Mouse (Mus musculus): ENCODE data around the gene Snrpd3.

The Snrpd3 gene

GRCm38 (mm10) chr10:75534934-75535333 is 17.6 kb downstream of the Snrpd3 start:
- 55% methylated on average over 8 of the region's 8 CpGs for WGBS

- WGBS, result 50% methylated on average over 2 of the region's 2 CpGs
Measured at GRCm38 (mm10) chr10:75535423-75535822, 18.1 kb downstream of the Snrpd3 start.

GRCm38 (mm10) chr10:75536123-75536522 is 18.8 kb downstream of the Snrpd3 start:
- 94% methylated on average over 5 of the region's 5 CpGs for WGBS

- WGBS, result 65% methylated on average over 7 of the region's 7 CpGs
Measured at GRCm38 (mm10) chr10:75547901-75548300, 30.6 kb downstream of the Snrpd3 start.

GRCm38 (mm10) chr10:75548486-75548885 is 31.1 kb downstream of the Snrpd3 start:
- WGBS, result 36% methylated on average over 14 of the region's 14 CpGs

GRCm38 (mm10) chr10:75549886-75550285 is 32.5 kb downstream of the Snrpd3 start:
- 60% methylated on average over 7 of the region's 7 CpGs for WGBS

GRCm38 (mm10) chr10:75551175-75551574 is 33.8 kb downstream of the Snrpd3 start:
- 56% methylated on average over 12 of the region's 12 CpGs for WGBS

GRCm38 (mm10) chr10:75552106-75552505 is 34.8 kb downstream of the Snrpd3 start:
- WGBS, result 92% methylated on average over 2 of the region's 2 CpGs

GRCm38 (mm10) chr10:75552701-75553450 is 35.5 kb downstream of the Snrpd3 start:
- 91% methylated on average over 13 of the region's 13 CpGs for WGBS

GRCm38 (mm10) chr10:75554090-75554489 is 36.7 kb downstream of the Snrpd3 start:
- 95% methylated on average over 8 of the region's 8 CpGs for WGBS

GRCm38 (mm10) chr10:75555557-75555956 is 38.2 kb downstream of the Snrpd3 start:
- WGBS, result 78% methylated on average over 6 of the region's 6 CpGs

GRCm38 (mm10) chr10:75556026-75556425 is 38.7 kb downstream of the Snrpd3 start:
- WGBS, result 55% methylated on average over 9 of the region's 9 CpGs

GRCm38 (mm10) chr10:75558515-75558914 is 41.2 kb downstream of the Snrpd3 start:
- WGBS, result 17% methylated on average over 3 of the region's 3 CpGs

GRCm38 (mm10) chr10:75559041-75559675 is 41.8 kb downstream of the Snrpd3 start:
- WGBS, result 5% methylated on average over 14 of the region's 14 CpGs

GRCm38 (mm10) chr10:75559676-75560548 is 42.6 kb downstream of the Snrpd3 start, which contains the start of gene Lrrc75b:
Gene Lrrc75b, minus strand, starts transcription at chr10:75560330.
- WGBS, result under 1% methylated on average over 75 of the region's 75 CpGs

- 36% methylated on average over 6 of the region's 6 CpGs for whole genome bisulfite sequencing
Measured at GRCm38 (mm10) chr10:75560549-75560899, 43.2 kb downstream of the Snrpd3 start.

- WGBS, result 79% methylated on average over 10 of the region's 10 CpGs
Measured at GRCm38 (mm10) chr10:75561071-75561654, 43.8 kb downstream of the Snrpd3 start, which contains the start of gene Ggt1. Gene Ggt1, plus strand, starts transcription at chr10:75561604.

GRCm38 (mm10) chr10:75562596-75562995 is 45.2 kb downstream of the Snrpd3 start:
- WGBS, result 94% methylated on average over 8 of the region's 8 CpGs

GRCm38 (mm10) chr10:75564687-75565265 is 47.4 kb downstream of the Snrpd3 start:
- WGBS, result 89% methylated on average over 12 of the region's 12 CpGs

GRCm38 (mm10) chr10:75565436-75565835 is 48.1 kb downstream of the Snrpd3 start:
- 75% methylated on average over 6 of the region's 6 CpGs for WGBS

- WGBS, result 88% methylated on average over 7 of the region's 7 CpGs
Measured at GRCm38 (mm10) chr10:75565906-75566305, 48.6 kb downstream of the Snrpd3 start.

Measured in cerebral cortex, adult 2 months (tissue).